Mouse (Mus musculus): ENCODE results near the gene Cry2.

DNA sequence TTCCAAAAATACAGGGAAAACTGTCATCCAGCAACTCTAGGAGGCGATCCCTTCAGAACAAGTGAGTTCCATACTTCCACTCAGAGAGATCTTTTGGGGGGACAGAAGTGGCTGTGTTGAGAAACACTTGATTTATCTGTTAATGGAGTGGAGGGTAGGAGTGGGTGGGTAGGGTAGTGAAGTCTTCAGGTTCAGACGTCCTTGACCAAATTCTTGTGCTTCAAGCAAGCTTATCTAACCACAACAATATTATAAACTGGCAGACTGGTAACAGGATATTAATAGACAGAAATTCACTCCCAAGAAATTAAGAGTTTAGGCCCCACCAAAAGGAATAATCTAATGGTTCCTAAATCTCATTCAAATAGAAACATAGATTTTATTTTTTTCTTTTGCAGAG, 3.8 kb downstream of the Cry2 start:
- TF ChIP-seq CTCF (IDR thresholded peaks at IDR 0.05; ENCODE audit: control insufficient read depth, insufficient read depth, insufficient read length) (no peak), MYOG (IDR thresholded peaks at IDR 0.05; ENCODE audit: control insufficient read depth, extremely low read depth, insufficient read length) (no peak), USF1 (IDR thresholded peaks at IDR 0.05; ENCODE audit: low read depth) (no peak), MAX (IDR thresholded peaks at IDR 0.05) (no peak), CEBPB (IDR thresholded peaks at IDR 0.05; ENCODE audit: low read depth) (no peak), MYOD1 (IDR thresholded peaks at IDR 0.05; ENCODE audit: control insufficient read depth, insufficient read length, low read depth) (no peak), FOSL1 (IDR thresholded peaks at IDR 0.05; ENCODE audit: insufficient read depth, low read length, poor library complexity, severe bottlenecking) (no peak)

All from C2C12 (cell line).